Mouse (Mus musculus) liver, postnatal 0 days (tissue): ENCODE results near the gene Smarcd3.

Experiments
- CTCF ChIP-seq: sonication (generic); IDR thresholded peaks from 2 replicates; pipeline ENCODE4 v1.5.1; 2016; ENCODE audit warnings: antibody characterized with exemption, low read depth
- EP300 ChIP-seq: IDR thresholded peaks from 2 replicates; pipeline ENCODE4 v1.6.1; 2016; ENCODE audit warnings: antibody characterized with exemption, low read depth, mild to moderate bottlenecking

DNA sequence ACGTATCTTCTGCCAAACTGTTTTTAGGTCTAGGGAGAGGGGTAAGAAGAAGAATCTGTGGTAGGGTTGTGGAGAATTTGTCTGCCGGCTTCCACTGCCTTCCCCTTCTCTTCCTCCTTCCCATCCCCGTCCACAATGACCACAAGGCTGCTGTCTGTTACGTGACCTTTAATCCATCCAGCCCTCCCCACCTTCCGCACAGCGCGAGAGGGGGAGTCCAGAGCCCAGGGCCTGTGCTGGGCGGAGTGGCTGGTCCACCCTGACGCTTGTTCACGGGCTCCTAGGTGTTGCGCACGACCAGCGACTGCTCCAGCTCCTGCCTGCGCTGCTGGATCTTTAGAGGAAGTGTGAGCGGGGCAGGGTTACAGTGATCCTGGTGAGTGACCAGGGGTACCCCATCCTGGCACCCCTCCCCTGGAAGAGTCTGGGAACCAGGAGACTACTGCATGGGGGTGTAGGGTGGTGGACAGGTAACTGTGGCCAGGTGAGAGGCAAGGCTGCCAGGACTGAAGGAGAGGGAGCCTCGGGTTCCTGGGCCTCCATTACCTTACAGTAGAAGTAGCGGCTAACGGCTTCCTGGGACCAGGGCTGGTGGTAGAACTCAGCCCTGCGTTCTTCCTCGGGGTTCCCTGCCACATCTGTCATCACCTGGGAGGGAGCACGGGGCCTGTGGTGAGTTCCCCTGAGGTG lies 31.6 kb downstream of the Smarcd3 start:
- TF ChIP-seq CTCF (no peak), EP300 (no peak)
